Mouse (Mus musculus) inflammation-experienced regulatory T-cells, adult 16 weeks (primary cell): ENCODE data around the gene Vmn2r88. TPM values are rescaled to one million over a fixed set of nuclear protein-coding genes. Genes with fewer than 3 reads are reported as not detected.

Experiments used
- polyA plus RNA-seq: library from polyadenylated mRNA; unstranded; fragments of 100-300 nt; shearing (Covaris generic); gene quantifications from one replicate; pipeline ENCODE4 v1.2.1, GENCODE M21; 2017

Vmn2r88 gene
- not detected for polyA plus RNA-seq

DNA sequence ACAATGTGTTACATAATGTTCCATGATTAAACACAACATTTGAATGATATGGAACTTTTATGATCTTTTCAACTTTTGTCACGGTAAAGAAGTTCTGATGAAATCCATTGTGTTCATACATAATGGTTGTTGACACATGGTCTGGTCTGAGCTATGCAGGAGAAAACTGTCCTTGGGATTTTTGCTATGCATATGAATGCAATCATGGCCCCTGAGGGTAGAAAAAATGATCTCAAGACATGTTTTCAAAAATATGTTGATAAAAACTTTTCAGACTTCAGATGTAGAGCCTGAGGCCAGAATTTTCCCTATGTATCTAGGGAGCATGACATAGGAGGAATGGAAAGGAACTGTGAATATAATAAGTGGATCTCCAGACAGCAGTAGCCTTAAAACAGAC lies at the start of gene Vmn2r88:
Gene Vmn2r88 (plus strand): TSS at position 301 of the 400 bp plus-strand sequence.

DNA sequence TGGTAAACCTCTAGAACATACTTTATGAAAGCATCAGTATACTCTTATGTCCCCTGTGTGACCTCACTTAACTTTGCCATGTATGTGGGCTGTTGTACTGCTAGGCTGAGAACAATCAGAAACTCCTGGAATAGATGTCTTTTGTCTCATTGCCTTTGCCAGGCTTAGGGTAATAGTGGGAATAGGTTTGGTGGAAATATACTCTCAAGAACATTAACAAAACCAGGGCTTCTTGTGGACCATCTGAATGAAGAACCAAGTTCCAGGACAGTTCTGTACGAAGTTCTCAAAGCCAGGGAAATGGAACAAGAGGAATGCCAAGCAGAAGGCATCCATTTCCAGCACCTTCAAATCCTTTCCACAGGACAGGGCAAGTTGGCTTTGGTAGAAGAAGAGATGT lies 49.2 kb upstream of the Vmn2r88 start, which contains the start of gene Gm7247:
Gene Gm7247 (plus strand): TSS at position 301 of the 400 bp plus-strand sequence.

DNA sequence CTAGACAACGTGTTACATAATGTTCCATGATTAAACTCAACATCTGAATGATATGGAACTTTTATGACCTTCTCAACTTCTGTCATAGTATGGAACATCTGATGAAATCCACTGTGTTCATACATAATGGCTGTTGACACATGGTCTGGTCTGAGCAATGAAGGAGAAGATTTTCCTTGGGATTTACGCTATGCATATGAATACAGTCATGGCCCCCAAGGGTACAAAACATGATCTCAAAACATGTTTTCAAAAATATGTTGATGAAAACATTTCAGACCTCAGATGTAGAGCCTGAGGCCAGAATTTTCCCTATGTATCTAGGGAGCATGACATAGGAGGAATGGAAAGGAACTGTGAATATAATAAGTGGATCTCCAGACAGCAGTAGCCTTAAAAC lies 40.9 kb downstream of the Vmn2r88 start, which contains the start of gene Vmn2r89:
Gene Vmn2r89 (plus strand): TSS at position 301 of the 400 bp plus-strand sequence.

Other genes with a start within 250 kb of the Vmn2r88 start
- gene Rnase2b, start 248.6 kb upstream of the Vmn2r88 start, polyA plus RNA-seq: not detected
- not detected for gene Ang2, start 211.7 kb upstream of the Vmn2r88 start, polyA plus RNA-seq
- not detected for gene Ear14, start 207.4 kb upstream of the Vmn2r88 start, polyA plus RNA-seq
- not detected for gene Rnase2a, start 154.7 kb upstream of the Vmn2r88 start, polyA plus RNA-seq
- not detected for gene Gm7247, start 49.1 kb upstream of the Vmn2r88 start, polyA plus RNA-seq
- gene Vmn2r89, start 41.0 kb downstream of the Vmn2r88 start, polyA plus RNA-seq: not detected
- not detected for gene Gm5622, start 142.0 kb downstream of the Vmn2r88 start, polyA plus RNA-seq
- gene Gm17175, start 163.2 kb downstream of the Vmn2r88 start, polyA plus RNA-seq: not detected
- not detected for gene Gm17174, start 181.3 kb downstream of the Vmn2r88 start, polyA plus RNA-seq
- gene Gm17078, start 200.5 kb downstream of the Vmn2r88 start, polyA plus RNA-seq: not detected
- gene Gm4181, start 224.8 kb downstream of the Vmn2r88 start, polyA plus RNA-seq: not detected